Mouse (Mus musculus): ENCODE measurements around the gene Taar8c.
"Not testable (repeated sequence)": the region's sequence is repeated elsewhere in the genome, so short reads cannot be mapped to it uniquely, and the experiment has no call there.

Gene Taar8c

DNA sequence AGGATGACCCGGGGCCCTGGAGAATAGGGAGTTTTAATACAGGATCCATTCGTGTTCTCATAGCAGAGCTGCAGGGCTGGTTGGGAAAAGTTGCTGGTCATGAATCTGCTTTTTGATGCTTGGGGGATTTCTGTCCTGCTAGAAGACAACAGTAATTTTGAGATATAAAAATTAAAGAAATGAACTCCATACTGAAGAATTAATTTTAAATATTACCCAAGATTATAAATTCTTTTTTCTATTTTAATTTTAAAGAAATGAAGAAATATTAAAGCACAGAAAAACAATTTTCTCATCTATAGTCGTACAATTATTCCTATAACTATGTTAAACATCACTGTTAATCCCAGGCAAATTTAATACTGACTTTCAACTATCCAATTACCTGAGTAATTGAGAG, at the start of gene Taar8c:
Taar8c (minus strand) TSS at position 101 of the 400 bp plus-strand sequence.
- H3K27me3 ChIP-seq (ENCODE audit: insufficient read depth, low read length); H3K4me3 ChIP-seq (replicated peaks; ENCODE audit: low read length); H3K36me3 ChIP-seq (ENCODE audit: insufficient read depth, low read length); H3K4me1 ChIP-seq (replicated peaks; ENCODE audit: low read depth, low read length); H3K9me3 ChIP-seq (ENCODE audit: low read length): not testable (repeated sequence)

DNA sequence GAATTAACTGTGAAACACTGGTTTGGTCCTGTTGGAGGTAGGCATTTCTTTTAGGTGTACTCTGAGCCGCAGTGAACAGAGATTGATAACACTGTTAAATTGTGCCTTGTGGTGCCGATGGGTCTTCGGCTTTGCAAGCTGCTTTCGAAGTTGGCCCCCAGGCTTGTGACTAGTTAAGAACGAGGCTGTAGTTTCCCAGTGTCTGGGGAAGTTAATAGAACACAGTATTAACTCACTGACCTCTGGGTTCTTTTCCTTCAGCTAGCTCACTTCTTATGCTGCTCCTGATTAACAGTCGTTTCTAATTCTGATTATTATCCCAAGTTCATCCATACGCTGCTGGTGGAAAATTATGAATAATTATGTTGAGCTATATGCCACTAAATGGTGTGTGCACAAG, 48.4 kb upstream of the Taar8c start:
- peak overlapping the region; percentile 86 for H3K4me3 ChIP-seq (replicated peaks; ENCODE audit: low read length)
- no peaks in the 10 kb centered on the region for H3K27me3 ChIP-seq (ENCODE audit: insufficient read depth, low read length)
- peaks cover 9% of the 10 kb centered on the region for H3K4me1 ChIP-seq (replicated peaks; ENCODE audit: low read depth, low read length)
- H3K36me3 ChIP-seq (ENCODE audit: insufficient read depth, low read length): peaks cover 4% of the 10 kb centered on the region; the same call in 1 of the 2 replicates
- no peaks in the 10 kb centered on the region; the same call in 1 of the 2 replicates for H3K9me3 ChIP-seq (ENCODE audit: low read length)
- no peak for TF ChIP-seq CTCF (conservative IDR thresholded peaks at IDR 0.05; ENCODE audit: low read length)
- TF ChIP-seq NANOG (IDR thresholded peaks at IDR 0.05; ENCODE audit: borderline replicate concordance, low read length): no peak
- TF ChIP-seq POU5F1 (IDR thresholded peaks at IDR 0.05; ENCODE audit: borderline replicate concordance, low read length): no peak

DNA sequence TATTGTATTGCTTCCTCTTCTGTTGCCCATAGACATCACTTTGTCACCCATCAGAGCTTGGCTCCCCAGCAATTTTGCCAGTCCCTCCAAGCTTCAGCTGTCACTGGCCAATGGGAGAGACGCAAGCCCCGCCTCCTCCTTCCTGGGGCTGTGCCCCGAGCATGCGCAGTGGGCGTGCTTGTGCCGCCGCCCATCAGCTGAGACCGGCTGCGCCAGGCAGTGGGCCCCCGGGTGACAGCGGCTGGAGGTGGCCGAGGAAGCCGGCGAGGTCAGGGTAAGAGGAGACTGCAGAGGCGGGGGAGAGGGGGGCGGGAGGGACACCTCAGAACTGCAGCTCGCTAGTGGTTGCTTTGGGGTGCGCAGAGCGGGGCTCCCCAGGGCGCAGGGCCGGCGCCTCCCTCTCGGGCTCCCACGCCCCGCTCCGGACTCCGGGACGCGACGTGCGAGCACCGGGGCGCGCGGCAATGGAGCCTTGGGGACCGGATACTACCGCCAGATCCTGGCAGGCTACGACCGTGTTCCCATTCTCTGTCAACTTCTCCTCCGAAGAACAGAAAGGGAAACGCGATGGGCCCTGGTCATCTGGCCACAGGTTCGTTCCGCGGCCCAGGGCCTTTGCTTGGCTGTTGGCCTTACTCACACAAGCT, 47.5 kb upstream of the Taar8c start, which contains the start of gene Stx7:
Stx7 (plus strand) TSS at position 168 of the 647 bp plus-strand sequence.
- Histone ChIP-seq H3K36me3 (ENCODE audit: insufficient read depth, low read length) (0 out of 2 replicates have a peak, but pooled peaks cover 3% of the 10 kb centered on the region), H3K9me3 (ENCODE audit: low read length) (no peaks in the 10 kb centered on the region; the same call in 1 of the 2 replicates), H3K27me3 (ENCODE audit: insufficient read depth, low read length) (no peaks in the 10 kb centered on the region), H3K4me1 (replicated peaks; ENCODE audit: low read depth, low read length) (peaks cover 9% of the 10 kb centered on the region), H3K4me3 (replicated peaks; ENCODE audit: low read length) (peak within 1 kb of the TSS; percentile 86)
- TF ChIP-seq POU5F1 (IDR thresholded peaks at IDR 0.05; ENCODE audit: borderline replicate concordance, low read length): no peak
- no peak for TF ChIP-seq NANOG (IDR thresholded peaks at IDR 0.05; ENCODE audit: borderline replicate concordance, low read length)
- TF ChIP-seq CTCF (conservative IDR thresholded peaks at IDR 0.05; ENCODE audit: low read length): no peak

DNA sequence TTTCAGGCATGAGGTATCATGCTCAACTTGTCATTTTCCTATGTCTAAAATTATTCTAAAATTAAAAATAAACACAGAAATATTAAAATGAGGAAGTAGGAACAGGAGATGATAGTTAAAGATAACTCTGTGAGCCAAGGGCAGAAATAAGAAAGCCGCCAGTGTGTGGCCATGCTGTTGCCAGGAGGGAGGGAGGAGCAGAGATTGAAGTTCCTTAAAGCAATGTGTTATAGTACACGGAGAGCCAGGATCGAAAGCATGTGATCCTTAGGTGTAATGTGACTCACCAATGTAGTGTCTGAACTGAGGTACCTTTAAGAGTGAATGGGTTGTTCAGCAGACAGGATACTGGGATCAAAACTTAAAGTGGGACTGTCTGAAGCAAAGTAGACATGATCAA, 41.0 kb upstream of the Taar8c start:
- no peak for TF ChIP-seq NANOG (IDR thresholded peaks at IDR 0.05; ENCODE audit: borderline replicate concordance, low read length)
- no peak for TF ChIP-seq POU5F1 (IDR thresholded peaks at IDR 0.05; ENCODE audit: borderline replicate concordance, low read length)
- TF ChIP-seq CTCF (conservative IDR thresholded peaks at IDR 0.05; ENCODE audit: low read length): no peak
- Histone ChIP-seq H3K4me1 (replicated peaks; ENCODE audit: low read depth, low read length) (no peaks in the 10 kb centered on the region), H3K4me3 (replicated peaks; ENCODE audit: low read length) (no peak overlapping the region), H3K9me3 (ENCODE audit: low read length) (no peaks in the 10 kb centered on the region; the same call in 1 of the 2 replicates), H3K27me3 (ENCODE audit: insufficient read depth, low read length) (no peaks in the 10 kb centered on the region), H3K36me3 (ENCODE audit: insufficient read depth, low read length) (no peaks in the 10 kb centered on the region)

DNA sequence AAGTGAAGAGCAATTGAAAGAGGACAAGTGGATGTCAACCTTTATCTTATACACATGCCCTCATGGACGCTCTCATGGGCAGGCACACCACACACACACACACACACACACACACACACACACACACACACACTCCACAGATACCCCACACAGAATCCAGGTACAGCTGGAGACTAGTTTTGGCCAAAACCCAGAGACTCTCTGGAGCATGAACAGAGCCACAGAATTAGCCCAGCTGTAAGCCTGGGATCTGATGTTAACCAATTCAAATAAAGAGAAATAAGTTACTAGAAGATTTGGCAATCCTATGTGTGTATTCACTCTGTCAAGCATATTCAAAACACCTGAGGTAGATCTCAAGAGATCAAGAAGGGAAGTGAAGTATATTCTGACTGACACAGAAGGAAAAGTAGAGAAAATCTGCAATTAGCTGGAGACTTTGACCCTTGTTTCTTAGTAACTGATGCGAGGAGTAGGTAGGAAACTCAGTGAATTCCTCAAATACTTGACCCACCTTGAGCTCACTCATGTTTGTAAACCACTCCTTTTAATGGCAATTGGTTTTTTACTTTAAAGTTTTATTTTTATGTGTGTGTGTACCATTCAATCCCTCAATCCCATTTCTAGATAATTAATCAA, 37.0 kb upstream of the Taar8c start:
- Histone ChIP-seq H3K4me3 (replicated peaks; ENCODE audit: low read length) (no peak overlapping the region), H3K9me3 (ENCODE audit: low read length) (no peaks in the 10 kb centered on the region), H3K4me1 (replicated peaks; ENCODE audit: low read depth, low read length) (peaks cover 12% of the 10 kb centered on the region), H3K27me3 (ENCODE audit: insufficient read depth, low read length) (no peaks in the 10 kb centered on the region), H3K36me3 (ENCODE audit: insufficient read depth, low read length) (no peaks in the 10 kb centered on the region)
- TF ChIP-seq CTCF (conservative IDR thresholded peaks at IDR 0.05; ENCODE audit: low read length): no peak
- no peak for TF ChIP-seq NANOG (IDR thresholded peaks at IDR 0.05; ENCODE audit: borderline replicate concordance, low read length)
- TF ChIP-seq POU5F1 (IDR thresholded peaks at IDR 0.05; ENCODE audit: borderline replicate concordance, low read length): no peak

- H3K4me3 ChIP-seq (replicated peaks; ENCODE audit: low read length): no peak overlapping the region
- H3K9me3 ChIP-seq (ENCODE audit: low read length): no peaks in the 10 kb centered on the region
- H3K36me3 ChIP-seq (ENCODE audit: insufficient read depth, low read length): no peaks in the 10 kb centered on the region
- H3K27me3 ChIP-seq (ENCODE audit: insufficient read depth, low read length): no peaks in the 10 kb centered on the region
- H3K4me1 ChIP-seq (replicated peaks; ENCODE audit: low read depth, low read length): peaks cover 30% of the 10 kb centered on the region
- TF ChIP-seq NANOG (IDR thresholded peaks at IDR 0.05; ENCODE audit: borderline replicate concordance, low read length): no peak
- no peak for TF ChIP-seq CTCF (conservative IDR thresholded peaks at IDR 0.05; ENCODE audit: low read length)
- no peak for TF ChIP-seq POU5F1 (IDR thresholded peaks at IDR 0.05; ENCODE audit: borderline replicate concordance, low read length)
Observed at GRCm38 (mm10) chr10:24134071-24134645, 32.4 kb upstream of the Taar8c start.

DNA sequence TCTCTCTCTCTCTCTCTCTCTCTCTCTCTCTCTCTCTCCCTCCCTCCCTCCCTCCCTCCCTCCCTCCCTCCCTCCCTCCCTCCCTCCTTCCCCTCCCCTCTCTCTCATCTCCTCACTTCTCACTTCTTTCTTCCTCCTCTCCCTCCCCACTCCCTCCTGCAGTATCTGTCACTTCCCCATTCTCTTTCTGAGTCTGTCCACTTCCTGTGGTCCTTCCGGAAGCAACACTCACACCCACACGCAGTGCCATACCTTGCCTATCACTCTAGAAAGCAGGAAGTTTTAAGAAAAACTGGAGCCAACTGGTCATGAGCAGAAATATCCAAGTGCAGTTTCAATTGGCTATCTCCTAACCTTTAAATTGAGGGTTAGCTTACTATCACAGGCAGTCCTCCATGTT, 31.4 kb upstream of the Taar8c start:
- Histone ChIP-seq H3K36me3 (ENCODE audit: insufficient read depth, low read length) (no peaks in the 10 kb centered on the region), H3K9me3 (ENCODE audit: low read length) (no peaks in the 10 kb centered on the region), H3K4me1 (replicated peaks; ENCODE audit: low read depth, low read length) (peaks cover 30% of the 10 kb centered on the region), H3K27me3 (ENCODE audit: insufficient read depth, low read length) (no peaks in the 10 kb centered on the region), H3K4me3 (replicated peaks; ENCODE audit: low read length) (no peak overlapping the region)
- TF ChIP-seq POU5F1 (IDR thresholded peaks at IDR 0.05; ENCODE audit: borderline replicate concordance, low read length) (no peak), NANOG (IDR thresholded peaks at IDR 0.05; ENCODE audit: borderline replicate concordance, low read length) (no peak)

DNA sequence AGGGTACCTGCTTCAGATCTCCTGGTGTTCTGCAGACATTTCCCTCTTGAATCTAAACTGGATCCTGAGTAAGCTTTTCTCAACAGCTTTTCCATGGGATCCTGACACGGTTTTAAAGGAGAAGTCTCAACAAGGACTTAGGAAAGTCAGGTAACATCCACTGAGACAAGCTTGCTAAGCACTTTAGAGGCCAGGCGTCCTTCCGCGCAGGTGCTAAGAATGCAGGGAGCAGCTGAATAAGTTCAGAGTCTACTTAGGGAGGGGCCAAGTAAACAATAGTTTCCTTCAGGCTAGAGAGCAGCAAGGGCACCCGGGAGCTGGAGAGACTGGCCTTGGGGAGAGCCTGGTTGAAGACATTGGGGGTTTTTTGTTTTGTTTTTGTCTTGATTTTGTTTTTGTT, 30.6 kb upstream of the Taar8c start:
- Histone ChIP-seq H3K27me3 (ENCODE audit: insufficient read depth, low read length) (no peaks in the 10 kb centered on the region), H3K4me1 (replicated peaks; ENCODE audit: low read depth, low read length) (peaks cover 30% of the 10 kb centered on the region), H3K4me3 (replicated peaks; ENCODE audit: low read length) (0 out of 2 replicates have a peak overlapping the region, but pooled peaks have one; percentile 30), H3K9me3 (ENCODE audit: low read length) (no peaks in the 10 kb centered on the region), H3K36me3 (ENCODE audit: insufficient read depth, low read length) (no peaks in the 10 kb centered on the region)
- no peak for TF ChIP-seq CTCF (conservative IDR thresholded peaks at IDR 0.05; ENCODE audit: low read length)
- no peak for TF ChIP-seq POU5F1 (IDR thresholded peaks at IDR 0.05; ENCODE audit: borderline replicate concordance, low read length)
- TF ChIP-seq NANOG (IDR thresholded peaks at IDR 0.05; ENCODE audit: borderline replicate concordance, low read length): no peak
